Mouse (Mus musculus) heart, embryonic 13.5 days (tissue): ENCODE results near the gene Atp4b. TPM values are rescaled to one million over a fixed set of nuclear protein-coding genes. Genes with fewer than 3 reads are reported as not detected.

Source experiments
- ATAC-seq: fragments of 200-750 bp; cut with Nextera tagmentation; 2 replicates; pipeline ENCODE4 v1.8.0; 2017; ENCODE audit warnings: moderate TSS enrichment; ENCODE audit not compliant: insufficient number of reproducible peaks, low FRiP score, low TSS enrichment; ENCODE audit errors: extremely low read depth
- H3K27ac ChIP-seq: fragments of 300-500 bp; sonication (generic); replicated peaks from 2 replicates; pipeline ENCODE4 v1.5.1; 2015; ENCODE audit warnings: moderate library complexity, mild to moderate bottlenecking, inconsistent platforms
- H3K27me3 ChIP-seq: fragments of 300-500 bp; sonication (generic); replicated peaks from 2 replicates; pipeline ENCODE4 v1.6.1; 2015; ENCODE audit warnings: mild to moderate bottlenecking, inconsistent platforms
- H3K36me3 ChIP-seq: fragments of 300-500 bp; sonication (generic); 2 replicates; pipeline ENCODE4 v1.6.1; 2015; ENCODE audit warnings: mild to moderate bottlenecking, inconsistent platforms
- H3K4me1 ChIP-seq: fragments of 300-500 bp; sonication (generic); 2 replicates; pipeline ENCODE4 v1.6.1; 2015; ENCODE audit warnings: inconsistent platforms
- H3K4me2 ChIP-seq: fragments of 300-500 bp; sonication (generic); 2 replicates; pipeline ENCODE4 v1.6.1; 2015; ENCODE audit warnings: inconsistent platforms, mild to moderate bottlenecking, moderate library complexity
- H3K4me3 ChIP-seq: fragments of 300-500 bp; sonication (generic); 2 replicates; pipeline ENCODE4 v1.5.1; 2015; ENCODE audit warnings: moderate library complexity, mild to moderate bottlenecking, inconsistent platforms
- H3K9ac ChIP-seq: fragments of 300-500 bp; sonication (generic); 2 replicates; pipeline ENCODE4 v1.6.1; 2015; ENCODE audit warnings: inconsistent platforms, mild to moderate bottlenecking, moderate library complexity
- H3K9me3 ChIP-seq: fragments of 300-500 bp; sonication (generic); 2 replicates; pipeline ENCODE4 v1.6.1; 2016; ENCODE audit warnings: inconsistent platforms
- WGBS: fragments of 180-500 bp; shearing (Covaris S2); methylation state at CpG from one replicate; pipeline ENCODE4 v1.1.7; 2015; ENCODE audit warnings: mixed read lengths; 5-methylcytosine and 5-hydroxymethylcytosine counted together
- polyA plus RNA-seq: library from polyadenylated mRNA; unstranded; fragments of >200 nt; fragmentation: Nextera tagmentation; extraction: Ambion mirVana; gene quantifications from 2 replicates; pipeline ENCODE4 v1.2.1, GENCODE M21; 2015

The Atp4b gene
- polyA plus RNA-seq, 1 experiment from 2014 or later = 0.13 TPM

DNA sequence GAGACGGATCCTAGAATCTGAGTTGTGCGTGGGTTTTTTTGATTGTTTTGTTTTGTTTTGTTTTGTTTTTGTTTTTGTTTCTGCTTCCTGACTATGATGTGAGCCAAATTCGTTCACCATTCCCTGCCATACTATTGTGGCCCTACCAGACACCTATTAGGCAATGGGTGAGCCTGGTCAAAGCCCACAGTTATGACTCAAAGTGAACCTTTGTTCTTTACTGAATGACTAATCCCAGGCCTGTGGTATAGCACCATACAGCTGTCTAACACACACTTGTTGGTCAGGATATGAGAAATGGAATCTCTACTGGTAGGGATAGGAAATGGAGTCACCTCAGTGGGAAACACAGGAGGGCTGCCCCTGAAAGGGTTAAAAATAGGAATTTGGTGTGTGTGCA lies 14.1 kb downstream of the Atp4b start:
- Histone ChIP-seq H3K9ac (no peak overlapping the region), H3K4me1 (no peaks in the 10 kb centered on the region), H3K4me2 (no peak overlapping the region), H3K36me3 (peaks cover 31% of the 10 kb centered on the region), H3K4me3 (no peak overlapping the region), H3K9me3 (no peaks in the 10 kb centered on the region), H3K27me3 (no peaks in the 10 kb centered on the region), H3K27ac (no peak overlapping the region)
- no peak for ATAC-seq
- WGBS = 89% methylated on average over 3 of the region's 3 CpGs

- H3K27me3 ChIP-seq = no peaks in the 10 kb centered on the region
- no peaks in the 10 kb centered on the region for H3K4me1 ChIP-seq
- no peak overlapping the region for H3K4me3 ChIP-seq
- no peak overlapping the region for H3K4me2 ChIP-seq
- no peak overlapping the region for H3K9ac ChIP-seq
- H3K27ac ChIP-seq = no peak overlapping the region
- peaks cover 40% of the 10 kb centered on the region for H3K36me3 ChIP-seq
- ATAC-seq = no peak
- WGBS = 57% methylated on average over 7 of the region's 7 CpGs
- H3K9me3 ChIP-seq = no peaks in the 10 kb centered on the region
Observed at GRCm38 (mm10) chr8:13381630-13382029, 15.0 kb downstream of the Atp4b start.

DNA sequence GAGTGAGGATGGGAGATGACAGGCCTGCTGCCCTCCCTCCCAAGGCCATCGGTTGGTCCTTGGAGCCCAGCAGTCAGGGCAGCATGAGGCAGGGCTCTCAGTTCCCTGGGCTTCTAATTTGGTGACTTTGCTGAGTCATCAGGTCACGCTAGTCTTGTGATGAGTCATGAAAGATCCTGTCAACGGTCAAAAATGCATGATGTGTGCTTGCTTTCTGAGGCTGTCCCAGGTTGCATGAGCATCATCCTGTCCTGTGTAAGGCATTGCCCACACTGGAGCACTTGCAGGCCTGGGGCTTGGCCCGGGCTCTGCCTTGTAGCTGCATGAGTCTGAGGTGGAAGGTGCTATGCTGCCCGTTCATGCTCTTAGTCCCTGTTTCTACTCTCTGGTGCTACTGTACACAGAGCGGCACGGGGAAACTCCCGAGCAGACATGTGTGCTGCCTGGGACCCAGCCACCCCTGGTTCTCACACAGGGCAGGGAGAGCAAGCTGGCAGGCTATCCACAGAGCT lies 23.4 kb downstream of the Atp4b start:
- peak; percentile 44; the same call in 1 of the 2 replicates for ATAC-seq
- H3K4me3 ChIP-seq = no peak overlapping the region

DNA sequence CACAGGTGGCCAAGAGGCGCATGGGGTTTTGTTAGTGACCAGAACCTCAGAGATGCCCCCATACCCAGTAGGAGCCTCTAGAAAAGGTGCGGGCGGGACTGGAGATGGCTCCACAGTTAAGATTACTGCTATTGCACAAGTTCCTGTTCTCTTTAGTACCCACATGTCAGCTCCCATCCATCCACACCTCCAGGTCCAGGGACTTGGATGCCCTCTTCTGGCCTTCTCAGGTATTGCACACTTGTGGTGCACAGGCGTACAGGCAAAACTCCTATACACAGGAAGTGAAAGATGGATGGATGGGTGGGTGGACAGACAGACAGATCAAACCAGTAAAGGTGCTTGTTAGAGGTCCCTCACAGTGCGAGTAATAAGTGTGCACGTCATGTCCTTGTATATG lies 34.8 kb downstream of the Atp4b start:
- Histone ChIP-seq H3K4me2 (no peak overlapping the region), H3K9me3 (no peaks in the 10 kb centered on the region), H3K4me1 (no peaks in the 10 kb centered on the region), H3K9ac (no peak overlapping the region), H3K27me3 (no peaks in the 10 kb centered on the region), H3K36me3 (peaks cover 100% of the 10 kb centered on the region), H3K4me3 (no peak overlapping the region), H3K27ac (no peak overlapping the region)
- WGBS = 95% methylated on average over 6 of the region's 6 CpGs
- no peak for ATAC-seq

More for the DNA sequence above, 23.4 kb downstream of the Atp4b start:
- H3K36me3 ChIP-seq = peaks cover 94% of the 10 kb centered on the region
- no peak overlapping the region for H3K9ac ChIP-seq
- no peaks in the 10 kb centered on the region for H3K27me3 ChIP-seq
- H3K4me2 ChIP-seq = no peak overlapping the region
- WGBS = 69% methylated on average over 8 of the region's 8 CpGs
- no peaks in the 10 kb centered on the region for H3K9me3 ChIP-seq
- no peaks in the 10 kb centered on the region for H3K4me1 ChIP-seq
- no peak overlapping the region for H3K27ac ChIP-seq

GRCm38 (mm10) chr8:13360213-13360612 lies 36.4 kb downstream of the Atp4b start:
- WGBS = 91% methylated on average over 7 of the region's 7 CpGs
- Histone ChIP-seq H3K4me1 (peaks cover under 1% of the 10 kb centered on the region; the same call in 1 of the 2 replicates), H3K4me2 (no peak overlapping the region), H3K27me3 (no peaks in the 10 kb centered on the region), H3K36me3 (peaks cover 100% of the 10 kb centered on the region), H3K4me3 (no peak overlapping the region), H3K27ac (no peak overlapping the region), H3K9ac (no peak overlapping the region), H3K9me3 (no peaks in the 10 kb centered on the region)
- ATAC-seq = no peak

DNA sequence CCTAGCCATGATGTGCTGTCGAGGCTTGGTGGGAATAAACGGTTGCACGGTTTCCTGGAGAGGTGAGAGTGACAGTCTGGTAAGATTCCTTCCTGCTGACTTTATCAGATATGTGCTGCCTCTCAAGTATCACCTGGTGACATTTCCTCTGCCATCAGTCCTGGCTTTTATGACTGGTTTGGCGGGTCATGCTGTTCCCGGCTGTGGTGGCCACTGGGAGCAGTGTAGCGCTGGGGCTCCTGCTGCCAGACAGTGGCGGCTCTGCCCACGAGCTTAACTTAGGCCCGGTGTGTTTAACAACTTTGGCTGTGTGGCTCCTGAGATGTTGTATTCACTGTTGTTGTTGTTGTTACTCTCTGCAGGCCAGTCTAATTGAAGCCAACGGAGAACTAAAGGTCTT lies 39.9 kb downstream of the Atp4b start:
- no peak for ATAC-seq
- 73% methylated on average over 10 of the region's 10 CpGs for WGBS
- H3K4me1 ChIP-seq = peaks cover 27% of the 10 kb centered on the region

DNA sequence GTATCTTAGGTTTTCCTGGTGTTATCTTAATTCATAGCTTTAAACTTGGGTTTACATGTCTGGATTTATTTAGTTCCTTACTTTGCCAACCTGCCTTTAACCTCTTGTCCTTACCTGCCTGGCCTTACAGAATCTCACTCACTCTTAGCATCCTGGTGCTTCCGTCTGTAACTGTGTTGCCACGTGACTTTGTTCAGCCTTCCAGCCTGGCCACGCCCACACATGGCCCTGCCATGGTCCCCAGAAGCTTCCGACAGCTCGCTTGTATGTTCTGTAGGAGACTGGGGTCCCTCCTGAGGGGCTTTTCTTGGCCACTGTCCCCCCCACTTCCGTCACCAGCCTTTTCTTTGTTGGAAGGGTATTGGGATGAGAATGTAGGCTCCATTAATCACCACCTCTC lies 40.4 kb downstream of the Atp4b start:
- Histone ChIP-seq H3K4me1 (peaks cover 31% of the 10 kb centered on the region), H3K27me3 (no peaks in the 10 kb centered on the region), H3K9me3 (no peaks in the 10 kb centered on the region), H3K27ac (no peak overlapping the region), H3K4me3 (no peak overlapping the region), H3K4me2 (no peak overlapping the region), H3K9ac (no peak overlapping the region), H3K36me3 (peaks cover 99% of the 10 kb centered on the region)
- no peak for ATAC-seq
- WGBS = 83% methylated on average over 6 of the region's 6 CpGs

More for the DNA sequence above, 39.9 kb downstream of the Atp4b start:
- Histone ChIP-seq H3K36me3 (peaks cover 99% of the 10 kb centered on the region), H3K4me3 (no peak overlapping the region), H3K27me3 (no peaks in the 10 kb centered on the region), H3K4me2 (no peak overlapping the region), H3K9ac (no peak overlapping the region), H3K9me3 (no peaks in the 10 kb centered on the region), H3K27ac (no peak overlapping the region)

DNA sequence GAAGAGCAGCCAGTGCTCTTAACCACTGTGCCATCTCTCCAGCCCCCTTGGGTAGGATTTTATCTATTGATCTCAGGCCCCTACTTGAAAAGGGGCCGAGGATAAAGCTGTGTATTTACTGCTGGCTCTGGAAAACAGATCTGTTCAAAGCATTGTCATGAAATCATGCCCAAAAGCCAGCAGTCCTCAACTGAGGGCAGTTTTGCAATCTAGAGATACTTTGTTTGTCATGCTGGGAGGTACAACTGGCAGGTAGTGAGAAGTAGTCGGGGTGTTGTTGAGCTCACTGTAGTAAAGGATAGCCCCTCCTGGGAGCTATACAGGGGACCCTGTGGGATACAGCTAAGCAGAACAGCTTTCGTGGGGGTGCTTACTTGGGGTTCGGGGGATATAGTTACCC lies 42.7 kb downstream of the Atp4b start:
- H3K36me3 ChIP-seq = peaks cover 99% of the 10 kb centered on the region
- H3K4me1 ChIP-seq = peaks cover 51% of the 10 kb centered on the region
- H3K27ac ChIP-seq = no peak overlapping the region
- no peak overlapping the region for H3K4me3 ChIP-seq
- H3K27me3 ChIP-seq = no peaks in the 10 kb centered on the region
- no peak overlapping the region for H3K9ac ChIP-seq
- WGBS = 81% methylated on average over 4 of the region's 4 CpGs
- ATAC-seq = no peak
- H3K4me2 ChIP-seq = no peak overlapping the region
- no peaks in the 10 kb centered on the region for H3K9me3 ChIP-seq

- Histone ChIP-seq H3K4me1 (peaks cover 51% of the 10 kb centered on the region), H3K36me3 (peaks cover 99% of the 10 kb centered on the region), H3K9me3 (no peaks in the 10 kb centered on the region), H3K9ac (0 out of 2 replicates have a peak overlapping the region, but pooled peaks have one; percentile 24), H3K4me3 (no peak overlapping the region), H3K27me3 (no peaks in the 10 kb centered on the region), H3K4me2 (no peak overlapping the region), H3K27ac (no peak overlapping the region)
- 67% methylated on average over 9 of the region's 9 CpGs for whole genome bisulfite sequencing
- no peak for ATAC-seq
Observed at GRCm38 (mm10) chr8:13353155-13353833, 43.3 kb downstream of the Atp4b start.

- H3K4me3 ChIP-seq = no peak overlapping the region
- no peak overlapping the region for H3K4me2 ChIP-seq
- peaks cover 99% of the 10 kb centered on the region for H3K36me3 ChIP-seq
- ATAC-seq = no peak
- H3K4me1 ChIP-seq = peaks cover 51% of the 10 kb centered on the region
- 0 out of 2 replicates have a peak overlapping the region, but pooled peaks have one; percentile 8 for H3K9ac ChIP-seq
- no peaks in the 10 kb centered on the region for H3K27me3 ChIP-seq
- no peak overlapping the region for H3K27ac ChIP-seq
- H3K9me3 ChIP-seq = no peaks in the 10 kb centered on the region
- 77% methylated on average over 8 of the region's 8 CpGs for WGBS
Observed at GRCm38 (mm10) chr8:13352601-13353000, 44.0 kb downstream of the Atp4b start.

DNA sequence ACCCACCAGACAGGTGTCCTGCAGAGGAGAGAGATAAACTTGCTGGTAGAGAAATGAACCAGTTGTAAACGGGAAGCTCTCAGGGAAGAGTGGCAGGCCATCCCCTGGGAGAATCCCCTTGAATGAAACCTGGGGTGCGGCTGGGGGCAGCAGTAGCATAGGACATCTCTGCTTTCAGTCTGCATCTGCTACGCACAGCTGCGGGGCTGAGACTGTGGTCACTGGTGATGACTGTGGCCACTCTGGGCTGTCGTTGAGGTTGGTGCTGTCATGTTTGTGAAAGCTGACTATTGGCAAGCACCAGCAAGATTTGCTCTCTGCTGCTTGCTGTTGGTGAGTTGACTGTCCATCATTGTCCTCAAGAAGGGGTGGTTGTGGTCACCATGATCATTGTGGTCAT lies 45.0 kb downstream of the Atp4b start:
- Histone ChIP-seq H3K27ac (no peak overlapping the region), H3K36me3 (peaks cover 99% of the 10 kb centered on the region), H3K27me3 (no peaks in the 10 kb centered on the region), H3K4me2 (no peak overlapping the region), H3K9ac (no peak overlapping the region), H3K4me3 (no peak overlapping the region), H3K4me1 (peaks cover 51% of the 10 kb centered on the region), H3K9me3 (no peaks in the 10 kb centered on the region)
- ATAC-seq = no peak
- 74% methylated on average over 5 of the region's 5 CpGs for WGBS

GRCm38 (mm10) chr8:13350052-13350451 lies 46.6 kb downstream of the Atp4b start:
- WGBS = 64% methylated on average over 7 of the region's 7 CpGs
- H3K9me3 ChIP-seq = no peaks in the 10 kb centered on the region
- no peak for ATAC-seq

More at GRCm38 (mm10) chr8:13350052-13350451, 46.6 kb downstream of the Atp4b start:
- peak overlapping the region; percentile 26; the same call in 1 of the 2 replicates for H3K27ac ChIP-seq
- H3K4me1 ChIP-seq = peaks cover 57% of the 10 kb centered on the region
- H3K36me3 ChIP-seq = peaks cover 99% of the 10 kb centered on the region
- no peaks in the 10 kb centered on the region for H3K27me3 ChIP-seq
- H3K9ac ChIP-seq = 0 out of 2 replicates have a peak overlapping the region, but pooled peaks have one; percentile 48
- no peak overlapping the region for H3K4me3 ChIP-seq
- no peak overlapping the region for H3K4me2 ChIP-seq
